Mouse (Mus musculus) heart, postnatal 0 days (tissue): ENCODE results near the gene Olfr318. TPM values are rescaled to one million over a fixed set of nuclear protein-coding genes. Genes with fewer than 3 reads are reported as not detected.

Experiments used
- ATAC-seq: fragments of 200-750 bp; cut with Nextera tagmentation; 2 replicates; pipeline ENCODE4 v1.8.0; 2017; ENCODE audit warnings: low read depth, moderate number of reproducible peaks, moderate library complexity; ENCODE audit not compliant: insufficient read depth
- DNase-seq: peaks from one replicate; pipeline ENCODE4 v3.0.0-alpha.2; 2016; ENCODE audit warnings: low spot score
- H3K27ac ChIP-seq: fragments of 300-500 bp; sonication (generic); 2 replicates; pipeline ENCODE4 v1.5.1; 2014; ENCODE audit warnings: low read depth, mild to moderate bottlenecking
- H3K27me3 ChIP-seq: fragments of 300-500 bp; sonication (generic); 2 replicates; pipeline ENCODE4 v1.6.1; 2014; ENCODE audit warnings: low read length, mixed read lengths; ENCODE audit not compliant: control insufficient read depth, insufficient read depth
- H3K36me3 ChIP-seq: fragments of 300-500 bp; sonication (generic); replicated peaks from 2 replicates; pipeline ENCODE4 v1.6.1; 2014; ENCODE audit warnings: low read length, mixed read lengths; ENCODE audit not compliant: control insufficient read depth, insufficient read depth
- H3K4me1 ChIP-seq: fragments of 300-500 bp; sonication (generic); 2 replicates; pipeline ENCODE4 v1.6.1; 2014; ENCODE audit warnings: antibody characterized with exemption; ENCODE audit not compliant: control insufficient read depth, insufficient read depth
- H3K4me2 ChIP-seq: fragments of 300-500 bp; sonication (generic); 2 replicates; pipeline ENCODE4 v1.6.1; 2014; ENCODE audit warnings: low read depth, mild to moderate bottlenecking, low read length, moderate library complexity
- H3K4me3 ChIP-seq: fragments of 300-500 bp; sonication (generic); 2 replicates; pipeline ENCODE4 v1.5.1; 2014; ENCODE audit warnings: low read depth, low read length
- H3K9ac ChIP-seq: fragments of 300-500 bp; sonication (generic); replicated peaks from 2 replicates; pipeline ENCODE4 v1.6.1; 2014; ENCODE audit warnings: low read depth, low read length, mixed read lengths
- H3K9me3 ChIP-seq: fragments of 300-500 bp; sonication (generic); replicated peaks from 2 replicates; pipeline ENCODE4 v1.6.1; 2016; ENCODE audit warnings: low read length; ENCODE audit not compliant: control insufficient read depth
- CTCF ChIP-seq: IDR thresholded peaks from 2 replicates; pipeline ENCODE4 v1.5.1; 2016; ENCODE audit warnings: antibody characterized with exemption, control low read depth, low read depth
- EP300 ChIP-seq: IDR thresholded peaks from 2 replicates; pipeline ENCODE4 v1.6.1; 2016; ENCODE audit warnings: antibody characterized with exemption, low read depth
- polyA plus RNA-seq: library from polyadenylated mRNA; unstranded; fragments of >200 nt; fragmentation: Nextera tagmentation; extraction: Ambion mirVana; gene quantifications from 2 replicates; pipeline ENCODE4 v1.2.1, GENCODE M21; 2015
- total RNA-seq: library from RNA; depleted of rRNA; stranded (reverse); fragments of >200 nt; gene quantifications from 2 replicates; pipeline ENCODE4 v1.2.3, GENCODE M21; 2014; ENCODE audit warnings: low replicate concordance; rRNA removed

Gene Olfr318
- total and polyA plus RNA-seq, 2 experiments from 2014 or later = not detected

GRCm38 (mm10) chr11:58669252-58669651 lies 54.6 kb downstream of the Olfr318 start:
- no peak overlapping the region for H3K9ac ChIP-seq
- no peak overlapping the region for H3K4me3 ChIP-seq
- no peaks in the 10 kb centered on the region for H3K9me3 ChIP-seq
- TF ChIP-seq CTCF (no peak), EP300 (no peak)
- no peaks in the 10 kb centered on the region for H3K36me3 ChIP-seq
- DNase-seq (no peak), ATAC-seq (no peak)
- no peak overlapping the region for H3K4me2 ChIP-seq
- no peaks in the 10 kb centered on the region for H3K27me3 ChIP-seq
- H3K27ac ChIP-seq = no peak overlapping the region
- no peaks in the 10 kb centered on the region for H3K4me1 ChIP-seq

Other genes with a start within 250 kb of the Olfr318 start
- gene Olfr332, start 231.5 kb downstream of the Olfr318 start, total RNA-seq = not detected in 2 replicates
- not detected in 2 replicates for gene Olfr332, start 231.5 kb downstream of the Olfr318 start, polyA plus RNA-seq
- not detected in 2 replicates for gene Olfr331, start 221.4 kb downstream of the Olfr318 start, total RNA-seq
- gene Olfr331, start 221.4 kb downstream of the Olfr318 start, polyA plus RNA-seq = not detected in 2 replicates
- gene Olfr330, start 189.2 kb downstream of the Olfr318 start, total RNA-seq = not detected in 2 replicates
- gene Olfr330, start 189.2 kb downstream of the Olfr318 start, polyA plus RNA-seq = not detected in 2 replicates
- gene Olfr329-ps, start 177.6 kb downstream of the Olfr318 start, total RNA-seq = not detected in 2 replicates
- gene Olfr329-ps, start 177.6 kb downstream of the Olfr318 start, polyA plus RNA-seq = not detected in 2 replicates
- not detected in 2 replicates for gene Olfr328, start 168.4 kb downstream of the Olfr318 start, total RNA-seq
- gene Olfr328, start 168.4 kb downstream of the Olfr318 start, polyA plus RNA-seq = not detected in 2 replicates
- gene Olfr224, start 153.5 kb downstream of the Olfr318 start, total RNA-seq = not detected in 2 replicates
- not detected in 2 replicates for gene Olfr224, start 153.5 kb downstream of the Olfr318 start, polyA plus RNA-seq
- not detected in 2 replicates for gene Olfr325, start 146.3 kb downstream of the Olfr318 start, total RNA-seq
- not detected in 2 replicates for gene Olfr325, start 146.3 kb downstream of the Olfr318 start, polyA plus RNA-seq
- gene Olfr324, start 128.9 kb downstream of the Olfr318 start, total RNA-seq = not detected in 2 replicates
- gene Olfr324, start 128.9 kb downstream of the Olfr318 start, polyA plus RNA-seq = not detected in 2 replicates
- not detected in 2 replicates for gene 2210407C18Rik, start 107.9 kb downstream of the Olfr318 start, total RNA-seq
- gene 2210407C18Rik, start 107.9 kb downstream of the Olfr318 start, polyA plus RNA-seq = not detected in 2 replicates
- gene Olfr323, start 93.5 kb downstream of the Olfr318 start, total RNA-seq = not detected in 2 replicates
- gene Olfr323, start 93.5 kb downstream of the Olfr318 start, polyA plus RNA-seq = not detected in 2 replicates
- not detected in 2 replicates for gene Trim58, start 83.5 kb downstream of the Olfr318 start, total RNA-seq
- 0.05 TPM in 1 of 2 replicates, not detected in the other for gene Trim58, start 83.5 kb downstream of the Olfr318 start, polyA plus RNA-seq
- not detected in 2 replicates for gene Olfr322, start 65.2 kb downstream of the Olfr318 start, total RNA-seq
- gene Olfr322, start 65.2 kb downstream of the Olfr318 start, polyA plus RNA-seq = not detected in 2 replicates
- not detected in 2 replicates for gene Olfr320, start 42.9 kb downstream of the Olfr318 start, total RNA-seq
- gene Olfr320, start 42.9 kb downstream of the Olfr318 start, polyA plus RNA-seq = not detected in 2 replicates
- gene Olfr319, start 24.9 kb downstream of the Olfr318 start, total RNA-seq = not detected in 2 replicates
- not detected in 2 replicates for gene Olfr319, start 24.9 kb downstream of the Olfr318 start, polyA plus RNA-seq
- gene Olfr317, start 15.2 kb upstream of the Olfr318 start, total RNA-seq = not detected in 2 replicates
- not detected in 2 replicates for gene Olfr317, start 15.2 kb upstream of the Olfr318 start, polyA plus RNA-seq
- not detected in 2 replicates for gene Olfr316, start 28.7 kb upstream of the Olfr318 start, total RNA-seq
- not detected in 2 replicates for gene Olfr316, start 28.7 kb upstream of the Olfr318 start, polyA plus RNA-seq
- not detected in 2 replicates for gene Olfr315, start 49.2 kb upstream of the Olfr318 start, total RNA-seq
- gene Olfr315, start 49.2 kb upstream of the Olfr318 start, polyA plus RNA-seq = not detected in 2 replicates
- gene Olfr314, start 58.9 kb upstream of the Olfr318 start, total RNA-seq = not detected in 2 replicates
- not detected in 2 replicates for gene Olfr314, start 58.9 kb upstream of the Olfr318 start, polyA plus RNA-seq
- not detected in 2 replicates for gene Fam183b, start 77.9 kb upstream of the Olfr318 start, total RNA-seq
- 0.87 and 1.9 TPM in 2 replicates for gene Fam183b, start 77.9 kb upstream of the Olfr318 start, polyA plus RNA-seq
- 0.12 TPM in 1 of 2 replicates, not detected in the other for gene Olfr313, start 91.0 kb upstream of the Olfr318 start, total RNA-seq
- gene Olfr313, start 91.0 kb upstream of the Olfr318 start, polyA plus RNA-seq = 0.04 TPM in 1 of 2 replicates, not detected in the other
- 0.35 TPM in 1 of 2 replicates, not detected in the other for gene Olfr312, start 105.2 kb upstream of the Olfr318 start, total RNA-seq
- gene Olfr312, start 105.2 kb upstream of the Olfr318 start, polyA plus RNA-seq = 0.05 TPM in 1 of 2 replicates, not detected in the other
- gene Olfr311, start 115.2 kb upstream of the Olfr318 start, total RNA-seq = not detected in 2 replicates
- 0.07 TPM in 1 of 2 replicates, not detected in the other for gene Olfr311, start 115.2 kb upstream of the Olfr318 start, polyA plus RNA-seq
- 2.5 and 2.7 TPM in 2 replicates for gene Gm12258, start 123.1 kb upstream of the Olfr318 start, total RNA-seq
- gene Gm12258, start 123.1 kb upstream of the Olfr318 start, polyA plus RNA-seq = 2.1 and 2.7 TPM in 2 replicates
- gene 2810021J22Rik, start 143.2 kb upstream of the Olfr318 start, total RNA-seq = 1.4 and 1.5 TPM in 2 replicates
- gene 2810021J22Rik, start 143.2 kb upstream of the Olfr318 start, polyA plus RNA-seq = 2.2 and 3.4 TPM in 2 replicates
- 4.1 and 6.6 TPM in 2 replicates for gene Zfp39, start 180.2 kb upstream of the Olfr318 start, total RNA-seq
- gene Zfp39, start 180.2 kb upstream of the Olfr318 start, polyA plus RNA-seq = 2.2 TPM in 2 replicates
- not detected in 2 replicates for gene Btnl10, start 193.9 kb upstream of the Olfr318 start, total RNA-seq
- gene Btnl10, start 193.9 kb upstream of the Olfr318 start, polyA plus RNA-seq = 0.07 TPM in 1 of 2 replicates, not detected in the other
- gene Rnf187, start 214.9 kb upstream of the Olfr318 start, total RNA-seq = 301 and 362 TPM in 2 replicates
- 145 and 147 TPM in 2 replicates for gene Rnf187, start 214.9 kb upstream of the Olfr318 start, polyA plus RNA-seq
- gene Hist3h2ba, start 224.9 kb upstream of the Olfr318 start, total RNA-seq = 26.3 and 44.3 TPM in 2 replicates
- gene Hist3h2ba, start 224.9 kb upstream of the Olfr318 start, polyA plus RNA-seq = 7.0 and 8.2 TPM in 2 replicates
- 90.4 and 94.8 TPM in 2 replicates for gene Hist3h2a, start 230.7 kb upstream of the Olfr318 start, total RNA-seq
- gene Hist3h2a, start 230.7 kb upstream of the Olfr318 start, polyA plus RNA-seq = 43.1 and 63.4 TPM in 2 replicates
- gene Trim17, start 230.7 kb upstream of the Olfr318 start, total RNA-seq = 0.62 TPM in 1 of 2 replicates, not detected in the other
- gene Trim17, start 230.7 kb upstream of the Olfr318 start, polyA plus RNA-seq = 0.26 and 0.33 TPM in 2 replicates